Mouse (Mus musculus): Measurements from ENCODE around the gene Ndufaf3.
"Not testable (repeated sequence)": the region's sequence is repeated elsewhere in the genome, so short reads cannot be mapped to it uniquely, and the experiment has no call there.

Gene Ndufaf3

GRCm38 (mm10) chr9:108566815-108567776 lies at the start of gene Ndufaf3:
Gene Ndufaf3 (minus strand): TSS chr9:108567434.
- DNase-seq (ENCODE audit: inconsistent age in 2 of 2, low spot score in 1 of 2), result peak; percentile 97 to 99

GRCm38 (mm10) chr9:108611488-108611887 lies 44.3 kb upstream of the Ndufaf3 start:
- no peak for DNase-seq (ENCODE audit: inconsistent age in 2 of 2, low spot score in 1 of 2)

GRCm38 (mm10) chr9:108608889-108609288 lies 41.7 kb upstream of the Ndufaf3 start:
- no peak for DNase-seq (ENCODE audit: inconsistent age in 2 of 2, low spot score in 1 of 2)

GRCm38 (mm10) chr9:108607929-108608328 lies 40.7 kb upstream of the Ndufaf3 start:
- DNase-seq (ENCODE audit: inconsistent age in 2 of 2, low spot score in 1 of 2), result not testable (repeated sequence)

GRCm38 (mm10) chr9:108601986-108602385 lies 34.8 kb upstream of the Ndufaf3 start:
- DNase-seq (ENCODE audit: inconsistent age in 2 of 2, low spot score in 1 of 2), result no peak

- DNase-seq (ENCODE audit: inconsistent age in 2 of 2, low spot score in 1 of 2), result no peak
Measured at GRCm38 (mm10) chr9:108600011-108600410, 32.8 kb upstream of the Ndufaf3 start.

- no peak for DNase-seq (ENCODE audit: inconsistent age in 2 of 2, low spot score in 1 of 2)
Measured at GRCm38 (mm10) chr9:108599021-108599566, 31.9 kb upstream of the Ndufaf3 start.

- peak; percentile 73 to 88 for DNase-seq (ENCODE audit: inconsistent age in 2 of 2, low spot score in 1 of 2)
Measured at GRCm38 (mm10) chr9:108596998-108597764, 29.9 kb upstream of the Ndufaf3 start, which contains the start of gene P4htm. Gene P4htm (minus strand): TSS chr9:108597667.

- no peak for DNase-seq (ENCODE audit: inconsistent age in 2 of 2, low spot score in 1 of 2)
Measured at GRCm38 (mm10) chr9:108594354-108594753, 27.1 kb upstream of the Ndufaf3 start.

GRCm38 (mm10) chr9:108591462-108591861 lies 24.2 kb upstream of the Ndufaf3 start:
- DNase-seq (ENCODE audit: inconsistent age in 2 of 2, low spot score in 1 of 2), result no peak

- DNase-seq (ENCODE audit: inconsistent age in 2 of 2, low spot score in 1 of 2), result peak in 1 of 2 experiments; percentile 20
Measured at GRCm38 (mm10) chr9:108589229-108589628, 22.0 kb upstream of the Ndufaf3 start.

- DNase-seq (ENCODE audit: inconsistent age in 2 of 2, low spot score in 1 of 2), result peak; percentile 68 to 79
Measured at GRCm38 (mm10) chr9:108587571-108588180, 20.4 kb upstream of the Ndufaf3 start.

- peak; percentile 70 to 86 for DNase-seq (ENCODE audit: inconsistent age in 2 of 2, low spot score in 1 of 2)
Measured at GRCm38 (mm10) chr9:108579344-108579690, 12.1 kb upstream of the Ndufaf3 start.

GRCm38 (mm10) chr9:108578545-108579343 lies 11.5 kb upstream of the Ndufaf3 start, which contains the start of gene Wdr6:
Gene Wdr6 (minus strand): TSS chr9:108578739.
- peak; percentile 97 for DNase-seq (ENCODE audit: inconsistent age in 2 of 2, low spot score in 1 of 2)

GRCm38 (mm10) chr9:108577934-108578544 lies 10.8 kb upstream of the Ndufaf3 start:
- peak; percentile 70 to 87 for DNase-seq (ENCODE audit: inconsistent age in 2 of 2, low spot score in 1 of 2)

GRCm38 (mm10) chr9:108577025-108577424 lies 9.8 kb upstream of the Ndufaf3 start:
- DNase-seq (ENCODE audit: inconsistent age in 2 of 2, low spot score in 1 of 2), result peak in 1 of 2 experiments; percentile 40

GRCm38 (mm10) chr9:108575321-108576297 lies 8.4 kb upstream of the Ndufaf3 start:
- DNase-seq (ENCODE audit: inconsistent age in 2 of 2, low spot score in 1 of 2), result peak; percentile 37 to 59

GRCm38 (mm10) chr9:108574921-108575320 lies 7.7 kb upstream of the Ndufaf3 start:
- no peak for DNase-seq (ENCODE audit: inconsistent age in 2 of 2, low spot score in 1 of 2)

Measured in adrenal gland, adult (tissue).